Mouse (Mus musculus): ENCODE data around the gene Pcdh15.

DNA sequence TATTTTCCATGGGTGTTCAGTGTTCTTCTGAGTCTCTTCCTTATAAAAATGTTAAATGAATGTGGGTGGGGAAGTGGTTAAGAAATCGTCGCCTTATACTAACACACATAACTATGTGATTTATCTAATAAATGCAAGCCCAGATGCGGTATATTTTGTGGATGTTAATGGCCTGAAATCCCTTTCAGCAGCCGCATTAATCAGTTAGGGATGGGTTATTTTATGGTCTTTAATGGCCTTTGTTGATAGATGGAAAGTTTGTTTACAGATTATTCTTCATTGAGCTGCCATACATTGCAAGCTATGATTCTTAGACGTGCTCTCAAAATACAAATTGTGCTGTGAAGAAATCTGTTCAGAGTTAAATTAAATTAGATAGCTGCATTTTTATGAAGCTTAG lies 884.9 kb downstream of the Pcdh15 start:
- TF ChIP-seq RCOR1 (IDR thresholded peaks at IDR 0.05; ENCODE audit: low read depth, low read length) (no peak), CHD1 (IDR thresholded peaks at IDR 0.05; ENCODE audit: low read depth, low read length) (no peak), UBTF (IDR thresholded peaks at IDR 0.05; ENCODE audit: borderline replicate concordance, insufficient read depth, low read depth, low read length) (no peak), KAT2A (conservative IDR thresholded peaks at IDR 0.05; ENCODE audit: low read depth, low read length) (no peak), GATA1 (IDR thresholded peaks at IDR 0.05; ENCODE audit: low read depth, low read length) (no peak), MAX (IDR thresholded peaks at IDR 0.05; ENCODE audit: low read length) (no peak), CTCF (IDR thresholded peaks at IDR 0.05 in 2 of 3, conservative IDR thresholded peaks at IDR 0.05 in 1 of 3; ENCODE audit: control insufficient read depth in 1 of 3, insufficient read depth in 1 of 3, low read depth in 2 of 3, low read length in 3 of 3, poor library complexity in 1 of 3, severe bottlenecking in 1 of 3) (no peak), NRF1 (IDR thresholded peaks at IDR 0.05; ENCODE audit: insufficient read depth, low read depth, low read length, poor library complexity, severe bottlenecking) (no peak), EP300 (IDR thresholded peaks at IDR 0.05; ENCODE audit: low read depth in 1 of 2, low read length in 2 of 2) (no peak), SMC3 (IDR thresholded peaks at IDR 0.05; ENCODE audit: low read depth, low read length) (no peak), MAFK (IDR thresholded peaks at IDR 0.05; ENCODE audit: borderline replicate concordance, low read depth, low read length) (no peak), POLR2A (IDR thresholded peaks at IDR 0.05; ENCODE audit: control insufficient read depth in 1 of 2, insufficient read depth in 1 of 2, low read depth in 1 of 2, low read length in 2 of 2, poor library complexity in 1 of 2) (no peak)

All from MEL (cell line).